Mouse (Mus musculus) heart, embryonic 14.5 days (tissue): ENCODE measurements around the gene Fbxw28. TPM values are rescaled to one million over a fixed set of nuclear protein-coding genes. Genes with fewer than 3 reads are reported as not detected.
"Not testable (repeated sequence)": the region's sequence is repeated elsewhere in the genome, so short reads cannot be mapped to it uniquely, and the experiment has no call there.

Source experiments
- ATAC-seq: fragments of 200-750 bp; cut with Nextera tagmentation; 2 replicates; pipeline ENCODE4 v1.8.0; 2017; ENCODE audit warnings: low read depth, moderate TSS enrichment; ENCODE audit not compliant: insufficient number of reproducible peaks, insufficient read depth, low FRiP score
- H3K27ac ChIP-seq, 2 experiments: fragments of 200-500 bp in 1 of 2; fragments of 300-500 bp in 1 of 2; sonication (generic) in 1 of 2; replicated peaks in 1 of 2; 2 replicates each; pipeline ENCODE4 v1.5.1; 2012 to 2014; ENCODE audit warnings: low read depth in 2 of 2, low read length in 2 of 2, control low read depth in 1 of 2, mild to moderate bottlenecking in 1 of 2, mixed read lengths in 1 of 2; ENCODE audit not compliant: control insufficient read depth in 1 of 2, insufficient read depth in 1 of 2
- H3K27me3 ChIP-seq: fragments of 300-500 bp; sonication (generic); 2 replicates; pipeline ENCODE4 v1.6.1; 2014; ENCODE audit warnings: mild to moderate bottlenecking, low read length, control low read depth; ENCODE audit not compliant: control insufficient read depth, insufficient read depth
- H3K36me3 ChIP-seq: fragments of 300-500 bp; sonication (generic); 2 replicates; pipeline ENCODE4 v1.6.1; 2014; ENCODE audit warnings: mild to moderate bottlenecking, control low read depth, low read length, mixed read lengths; ENCODE audit not compliant: control insufficient read depth, insufficient read depth
- H3K4me1 ChIP-seq, 2 experiments: fragments of 200-500 bp in 1 of 2; fragments of 300-500 bp in 1 of 2; sonication (generic) in 1 of 2; 2 replicates each; pipeline ENCODE4 v1.6.1; 2012 to 2014; ENCODE audit warnings: low read length in 2 of 2, control low read depth in 1 of 2, mixed read lengths in 1 of 2; ENCODE audit not compliant: control insufficient read depth in 2 of 2, insufficient read depth in 2 of 2
- H3K4me2 ChIP-seq: fragments of 300-500 bp; sonication (generic); 2 replicates; pipeline ENCODE4 v1.6.1; 2014; ENCODE audit warnings: mild to moderate bottlenecking, low read length
- H3K4me3 ChIP-seq, 2 experiments: fragments of 200-500 bp in 1 of 2; fragments of 300-500 bp in 1 of 2; sonication (generic) in 1 of 2; 2 replicates each; pipeline ENCODE4 v1.5.1; 2012 to 2014; ENCODE audit warnings: low read length in 2 of 2, mild to moderate bottlenecking in 2 of 2, control low read depth in 1 of 2, low read depth in 1 of 2, moderate library complexity in 1 of 2; ENCODE audit not compliant: control insufficient read depth in 1 of 2, insufficient read depth in 1 of 2
- H3K9ac ChIP-seq: fragments of 300-500 bp; sonication (generic); 2 replicates; pipeline ENCODE4 v1.6.1; 2014; ENCODE audit warnings: mild to moderate bottlenecking, low read length
- H3K9me3 ChIP-seq: fragments of 300-500 bp; sonication (generic); 2 replicates; pipeline ENCODE4 v1.6.1; 2016; ENCODE audit warnings: low read length, control low read depth; ENCODE audit not compliant: control insufficient read depth
- WGBS: fragments of 180-500 bp; shearing (Covaris S2); extraction: QIAGEN DNeasy Blood & Tissue Kit; methylation state at CpG from one replicate; pipeline ENCODE4 v1.1.7; 2014; 5-methylcytosine and 5-hydroxymethylcytosine counted together
- polyA plus RNA-seq: library from polyadenylated mRNA; unstranded; fragments of >200 nt; fragmentation: Nextera tagmentation; extraction: Ambion mirVana; gene quantifications from 2 replicates; pipeline ENCODE4 v1.2.1, GENCODE M21; 2014

Fbxw28 gene
- polyA plus RNA-seq = not detected in 2 replicates

DNA sequence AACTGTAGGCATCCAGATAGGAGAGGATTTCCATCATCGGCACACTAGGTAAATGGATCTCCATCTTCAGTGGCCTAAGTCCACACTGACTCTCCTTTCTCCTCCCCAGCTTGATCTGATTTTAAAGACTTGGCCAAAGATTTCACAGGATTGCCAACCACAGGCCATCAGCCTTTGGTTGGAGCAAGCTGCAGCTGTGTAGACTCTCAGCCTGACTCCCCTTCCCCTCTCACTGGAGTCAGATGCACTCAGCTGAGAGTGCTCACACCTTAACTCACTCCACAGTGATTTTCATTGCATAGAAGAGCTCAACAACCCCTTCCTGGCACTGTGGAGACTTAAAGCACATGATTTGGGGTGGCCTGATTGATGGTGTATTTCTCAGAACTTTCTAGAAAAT is at the start of gene Fbxw28:
Gene Fbxw28 (minus strand): TSS at position 101 of the 400 bp plus-strand sequence.
- not testable (repeated sequence) for H3K4me1 ChIP-seq, H3K4me2 ChIP-seq, H3K4me3 ChIP-seq, H3K9me3 ChIP-seq, H3K36me3 ChIP-seq, H3K27ac ChIP-seq, H3K27me3 ChIP-seq, H3K9ac ChIP-seq, ATAC-seq
- no CpG with 5 or more reads among the region's 1 CpGs for WGBS

DNA sequence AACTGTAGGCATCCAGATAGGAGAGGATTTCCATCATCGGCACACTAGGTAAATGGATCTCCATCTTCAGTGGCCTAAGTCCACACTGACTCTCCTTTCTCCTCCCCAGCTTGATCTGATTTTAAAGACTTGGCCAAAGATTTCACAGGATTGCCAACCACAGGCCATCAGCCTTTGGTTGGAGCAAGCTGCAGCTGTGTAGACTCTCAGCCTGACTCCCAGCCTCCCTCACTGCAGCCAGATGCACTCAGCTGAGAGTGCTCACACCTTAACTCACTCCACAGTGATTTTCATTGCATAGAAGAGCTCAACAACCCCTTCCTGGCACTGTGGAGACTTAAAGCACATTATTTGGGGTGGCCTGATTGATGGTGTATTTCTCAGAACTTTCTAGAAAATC is 51.9 kb downstream of the Fbxw28 start, which contains the start of gene Fbxw14:
Gene Fbxw14 (minus strand): TSS at position 101 of the 400 bp plus-strand sequence.
- not testable (repeated sequence) for H3K4me3 ChIP-seq, H3K9ac ChIP-seq, H3K4me2 ChIP-seq, H3K4me1 ChIP-seq, ATAC-seq, H3K36me3 ChIP-seq, H3K27ac ChIP-seq, H3K9me3 ChIP-seq, H3K27me3 ChIP-seq
- no CpG with 5 or more reads among the region's 1 CpGs for WGBS

Other genes starting within 250 kb of the Fbxw28 start
- 5.6 and 5.7 TPM in 2 replicates for gene Plxnb1, start 244.3 kb downstream of the Fbxw28 start, polyA plus RNA-seq
- gene Fbxw21, start 177.6 kb downstream of the Fbxw28 start, polyA plus RNA-seq = not detected in 2 replicates
- gene Fbxw13, start 143.7 kb downstream of the Fbxw28 start, polyA plus RNA-seq = not detected in 2 replicates
- gene Fbxw20, start 104.9 kb downstream of the Fbxw28 start, polyA plus RNA-seq = not detected in 2 replicates
- not detected in 2 replicates for gene Fbxw14, start 52.0 kb downstream of the Fbxw28 start, polyA plus RNA-seq
- gene Fbxw22, start 64.6 kb upstream of the Fbxw28 start, polyA plus RNA-seq = not detected in 2 replicates
- not detected in 2 replicates for gene Fbxw16, start 109.5 kb upstream of the Fbxw28 start, polyA plus RNA-seq
- not detected in 2 replicates for gene Fbxw19, start 156.2 kb upstream of the Fbxw28 start, polyA plus RNA-seq
- not detected in 2 replicates for gene Fbxw15, start 228.6 kb upstream of the Fbxw28 start, polyA plus RNA-seq